Mouse (Mus musculus): Measurements from ENCODE around the gene Smo. TPM values are rescaled to one million over a fixed set of nuclear protein-coding genes. Genes with fewer than 3 reads are reported as not detected.

The Smo gene
- total RNA-seq, 2 experiments from 2014 or later, result 0.60 to 4.0 TPM

- peak; percentile 60 for ATAC-seq (replicated peaks; ENCODE audit: low FRiP score, poor library complexity, severe bottlenecking)
These were observed 33.6 kb downstream of the Smo start for GRCm38 (mm10) chr6:29768791-29769441.

GRCm38 (mm10) chr6:29770672-29771321 lies 35.5 kb downstream of the Smo start:
- ATAC-seq (replicated peaks; ENCODE audit: low FRiP score, poor library complexity, severe bottlenecking), result no peak

- no peak for ATAC-seq (replicated peaks; ENCODE audit: low FRiP score, poor library complexity, severe bottlenecking)
These were observed 36.9 kb downstream of the Smo start for GRCm38 (mm10) chr6:29772236-29772635.

GRCm38 (mm10) chr6:29774161-29774560 lies 38.9 kb downstream of the Smo start:
- ATAC-seq (replicated peaks; ENCODE audit: low FRiP score, poor library complexity, severe bottlenecking), result no peak

- ATAC-seq (replicated peaks; ENCODE audit: low FRiP score, poor library complexity, severe bottlenecking), result no peak
These were observed 40.3 kb downstream of the Smo start for GRCm38 (mm10) chr6:29775609-29776008.

GRCm38 (mm10) chr6:29776542-29777237 lies 41.4 kb downstream of the Smo start:
- ATAC-seq (replicated peaks; ENCODE audit: low FRiP score, poor library complexity, severe bottlenecking), result no peak

- ATAC-seq (replicated peaks; ENCODE audit: low FRiP score, poor library complexity, severe bottlenecking), result no peak
These were observed 41.9 kb downstream of the Smo start for GRCm38 (mm10) chr6:29777238-29777555.

- ATAC-seq (replicated peaks; ENCODE audit: low FRiP score, poor library complexity, severe bottlenecking), result no peak
These were observed 44.8 kb downstream of the Smo start for GRCm38 (mm10) chr6:29780082-29780481.

- ATAC-seq (replicated peaks; ENCODE audit: low FRiP score, poor library complexity, severe bottlenecking), result no peak
These were observed 45.3 kb downstream of the Smo start for GRCm38 (mm10) chr6:29780571-29780970.

- ATAC-seq (replicated peaks; ENCODE audit: low FRiP score, poor library complexity, severe bottlenecking), result no peak
These were observed 46.9 kb downstream of the Smo start for GRCm38 (mm10) chr6:29782239-29782638.

GRCm38 (mm10) chr6:29783960-29784359 lies 48.7 kb downstream of the Smo start:
- ATAC-seq (replicated peaks; ENCODE audit: low FRiP score, poor library complexity, severe bottlenecking), result no peak

- peak; percentile 89 for ATAC-seq (replicated peaks; ENCODE audit: low FRiP score, poor library complexity, severe bottlenecking)
These were observed 49.2 kb downstream of the Smo start for GRCm38 (mm10) chr6:29784413-29785021.

- no peak for ATAC-seq (replicated peaks; ENCODE audit: low FRiP score, poor library complexity, severe bottlenecking)
These were observed 50.5 kb downstream of the Smo start for GRCm38 (mm10) chr6:29785759-29786158.

- no peak for ATAC-seq (replicated peaks; ENCODE audit: low FRiP score, poor library complexity, severe bottlenecking)
These were observed 53.6 kb downstream of the Smo start for GRCm38 (mm10) chr6:29788779-29789350.

- ATAC-seq (replicated peaks; ENCODE audit: low FRiP score, poor library complexity, severe bottlenecking), result no peak
These were observed 54.9 kb downstream of the Smo start for GRCm38 (mm10) chr6:29790014-29790698.

GRCm38 (mm10) chr6:29793520-29793919 lies 58.2 kb downstream of the Smo start:
- ATAC-seq (replicated peaks; ENCODE audit: low FRiP score, poor library complexity, severe bottlenecking), result no peak

- ATAC-seq (replicated peaks; ENCODE audit: low FRiP score, poor library complexity, severe bottlenecking), result no peak
These were observed 59.3 kb downstream of the Smo start for GRCm38 (mm10) chr6:29794582-29794981.

- ATAC-seq (replicated peaks; ENCODE audit: low FRiP score, poor library complexity, severe bottlenecking), result no peak
These were observed 67.7 kb downstream of the Smo start for GRCm38 (mm10) chr6:29802979-29803378.

- ATAC-seq (replicated peaks; ENCODE audit: low FRiP score, poor library complexity, severe bottlenecking), result no peak
These were observed 68.7 kb downstream of the Smo start for GRCm38 (mm10) chr6:29804006-29804405.

GRCm38 (mm10) chr6:29805381-29805780 lies 70.1 kb downstream of the Smo start:
- ATAC-seq (replicated peaks; ENCODE audit: low FRiP score, poor library complexity, severe bottlenecking), result no peak

All from erythroblast, adult 5-6 weeks (primary cell).